Mouse (Mus musculus): ENCODE results near the gene Slc15a2. TPM values are rescaled to one million over a fixed set of nuclear protein-coding genes. Genes with fewer than 3 reads are reported as not detected.

Slc15a2 gene
- polyA plus RNA-seq (2017; shearing (Covaris generic)) = 10 to 100 TPM; 20.4 to 57.5 TPM

DNA sequence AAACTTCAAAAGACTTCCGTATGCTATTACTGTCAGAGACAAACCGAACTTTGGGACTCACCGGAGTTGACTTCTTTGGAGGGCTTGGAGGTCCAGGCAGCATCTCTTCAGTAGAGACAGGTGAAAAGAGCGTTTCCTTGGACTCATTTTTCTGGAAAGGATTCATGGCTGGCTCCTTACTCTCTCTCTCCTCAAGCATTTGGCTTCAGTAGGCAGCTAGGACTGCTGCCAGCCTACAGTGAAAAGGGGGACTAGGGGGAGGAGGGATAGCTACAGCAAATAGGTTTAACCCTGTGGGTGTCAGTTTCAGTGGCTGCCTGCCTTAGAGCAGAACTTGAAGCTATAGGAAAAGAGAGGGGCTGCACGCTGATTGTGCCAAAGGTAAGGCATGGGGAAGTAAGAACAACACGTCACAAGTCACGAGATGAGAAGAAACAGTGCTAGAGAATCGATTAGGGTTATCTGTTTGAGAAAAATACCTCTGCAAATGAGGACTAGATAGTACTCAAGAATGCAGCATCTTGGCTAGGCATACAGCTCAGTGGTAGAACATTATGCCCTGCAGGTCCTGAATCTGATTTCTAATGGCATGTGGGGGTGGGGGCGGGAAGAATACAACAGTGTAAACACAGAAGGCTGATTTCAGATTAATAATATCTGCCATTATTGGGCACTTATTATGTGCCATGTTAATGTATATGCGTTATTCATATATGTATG lies at the start of gene Slc15a2:
Gene Slc15a2 (minus strand): TSS at position 369 of the 720 bp plus-strand sequence.
- ATAC-seq = no peak

DNA sequence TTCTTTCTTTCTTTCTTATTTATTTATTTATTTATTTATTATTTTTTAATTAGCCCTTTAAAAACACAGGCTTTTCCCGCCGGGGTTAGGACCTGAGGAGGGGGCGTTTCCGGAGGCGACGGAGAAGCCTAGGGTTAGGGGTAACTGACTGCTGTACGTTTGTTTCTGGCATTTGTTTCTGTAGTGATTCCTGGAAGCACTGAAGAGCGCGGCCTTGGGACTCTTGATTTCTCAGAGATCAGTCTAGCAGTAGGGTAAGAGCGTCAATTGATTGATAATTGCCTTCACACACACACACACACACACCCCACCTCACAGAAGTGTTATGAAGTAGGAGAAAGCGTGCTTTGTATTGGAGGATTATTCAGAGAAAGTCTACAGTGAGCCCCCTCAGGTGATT lies 44.1 kb upstream of the Slc15a2 start:
- no peak for ATAC-seq

DNA sequence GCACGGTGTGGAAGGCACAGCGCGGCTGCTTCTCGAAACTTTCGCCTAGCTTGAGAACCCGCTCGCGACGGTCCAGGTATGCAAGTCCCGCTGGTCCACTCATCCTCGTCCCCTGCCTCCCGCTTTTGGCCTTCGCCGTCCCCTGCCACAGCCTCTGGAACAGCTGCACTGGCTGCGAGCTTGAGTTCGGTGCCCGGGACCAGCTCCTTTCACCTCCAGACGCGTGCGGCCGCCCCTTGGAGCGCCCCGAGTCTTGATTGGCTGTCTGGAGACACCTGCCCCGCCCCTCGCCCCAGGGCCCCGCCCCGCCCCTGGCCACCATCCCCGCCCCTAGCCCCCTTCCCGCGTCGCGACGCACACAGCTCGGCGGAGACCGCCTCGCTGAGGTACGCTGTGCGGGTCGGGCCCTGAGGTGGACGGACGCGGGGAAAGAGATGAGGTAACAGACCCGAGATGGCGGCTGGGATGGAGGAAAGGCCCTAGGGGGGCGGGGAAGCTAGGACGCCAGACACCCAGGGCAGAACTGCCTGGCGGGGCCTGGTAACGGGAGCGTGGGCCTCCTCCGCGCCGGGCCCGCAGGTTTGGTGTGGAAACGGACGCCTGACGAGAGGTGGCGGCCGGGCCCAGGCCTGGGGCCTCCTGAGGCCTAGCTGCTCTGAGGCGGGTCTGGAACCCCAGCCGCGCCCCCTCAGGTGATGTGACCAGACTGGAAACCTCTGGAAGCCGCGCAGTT lies 43.5 kb upstream of the Slc15a2 start, which contains the start of gene Iqcb1:
Gene Iqcb1 (plus strand): TSS at position 332 of the 733 bp plus-strand sequence.
- peak; percentile 94 for ATAC-seq

DNA sequence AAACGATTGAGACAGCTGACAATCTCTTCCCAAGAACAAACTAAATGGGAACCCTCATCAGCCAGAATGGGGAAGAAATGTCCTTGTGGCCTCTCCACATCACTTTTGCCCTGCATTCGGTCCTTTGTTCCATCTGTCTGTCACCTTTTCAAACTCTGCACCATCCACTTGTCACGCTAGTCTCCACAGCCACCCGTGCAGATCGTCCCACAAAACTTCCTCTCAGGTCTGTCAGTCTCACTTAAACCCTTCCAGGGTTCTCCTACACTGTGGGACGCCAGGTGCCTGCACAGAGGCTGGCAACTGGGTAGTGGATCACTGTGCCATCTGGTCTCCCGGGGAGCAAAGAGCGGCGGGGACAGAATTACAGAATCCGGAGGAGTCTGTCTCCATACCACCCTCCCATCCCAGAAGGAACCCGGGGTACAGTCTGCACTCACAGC lies 42.9 kb upstream of the Slc15a2 start:
- ATAC-seq = peak; percentile 19

DNA sequence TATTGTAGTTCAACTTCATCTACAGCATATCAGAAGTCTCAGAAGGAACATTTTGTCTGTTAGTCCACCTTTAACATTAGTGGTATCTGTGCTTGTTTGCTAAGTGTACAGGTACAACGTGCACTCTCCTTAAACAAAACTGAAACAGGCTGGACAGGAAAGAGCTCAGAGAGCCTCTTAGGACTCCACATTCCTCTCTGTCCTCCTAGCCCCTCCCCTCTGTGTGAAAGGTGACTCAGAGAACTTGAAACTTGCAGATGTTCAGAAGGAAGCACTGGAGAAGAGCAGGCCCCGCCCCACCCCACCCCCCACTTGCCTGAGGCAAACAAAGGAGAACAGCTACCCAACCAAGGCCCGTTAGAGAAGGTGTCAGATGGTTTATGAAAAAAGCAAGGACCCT lies 36.7 kb upstream of the Slc15a2 start:
- ATAC-seq = no peak

DNA sequence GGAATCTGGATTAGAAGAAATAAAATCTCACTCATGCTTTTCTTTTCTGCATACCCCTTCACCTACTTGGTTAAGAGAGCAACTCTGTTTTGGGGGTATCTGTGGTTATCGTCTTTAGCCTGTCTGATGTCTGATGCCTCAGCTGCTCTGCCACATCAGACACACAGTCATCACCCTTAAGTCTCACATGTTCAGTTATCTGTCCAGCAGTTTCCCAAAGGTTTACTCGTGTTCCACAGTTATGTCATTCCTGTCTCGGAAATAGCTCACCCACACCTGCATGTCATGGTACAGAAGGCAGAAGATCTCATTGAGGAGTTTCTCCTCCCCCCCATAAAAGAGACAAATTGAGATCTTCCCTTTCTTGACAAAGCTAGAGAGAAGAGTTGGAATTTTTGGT lies 36.0 kb upstream of the Slc15a2 start:
- no peak for ATAC-seq

DNA sequence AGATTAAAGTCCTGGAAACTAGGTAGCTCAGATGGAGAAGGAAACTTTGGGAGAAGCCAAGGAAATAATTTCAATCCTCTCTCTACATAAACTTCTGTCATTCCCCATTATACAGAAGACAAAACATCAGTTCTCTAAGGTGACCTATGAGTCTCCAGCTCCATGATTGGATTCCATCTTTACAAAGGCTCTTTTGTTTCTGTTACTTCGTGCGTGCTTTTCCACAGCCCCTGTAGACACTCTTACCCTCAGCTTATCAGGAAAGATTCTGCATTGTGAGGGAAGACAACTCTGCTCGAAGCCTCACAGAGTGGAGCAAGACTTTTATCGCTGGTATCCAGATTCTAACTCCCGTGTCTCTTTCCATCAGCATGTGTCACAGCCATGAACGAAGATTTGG lies 35.3 kb upstream of the Slc15a2 start:
- ATAC-seq = no peak

DNA sequence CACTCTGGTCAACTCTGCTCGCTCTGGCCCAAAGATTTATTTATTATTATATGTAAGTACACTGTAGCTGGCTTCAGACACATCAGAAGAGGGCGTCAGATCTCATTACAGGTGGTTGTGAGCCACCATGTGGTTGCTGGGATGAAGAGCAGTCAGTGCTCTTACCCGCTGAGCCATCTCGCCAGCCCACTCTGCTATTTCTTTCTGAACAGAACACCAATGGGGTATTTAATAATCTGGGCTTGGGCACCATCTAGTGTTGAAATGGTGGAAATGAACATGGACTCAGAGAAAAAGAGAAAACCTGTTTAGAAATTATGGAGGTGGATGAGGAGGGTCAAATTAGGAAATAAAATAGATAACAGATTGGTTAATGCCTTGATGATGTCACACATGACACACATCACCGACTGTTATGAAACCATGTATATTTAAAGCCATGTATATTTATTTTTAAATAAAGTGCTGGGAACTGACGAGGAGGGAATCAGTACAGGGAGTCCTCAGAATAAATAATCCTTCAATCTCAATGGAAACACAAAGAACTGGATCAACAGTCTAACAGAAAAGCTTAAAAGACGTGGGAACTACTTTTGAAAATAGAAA lies 32.7 kb upstream of the Slc15a2 start:
- ATAC-seq = peak; percentile 99

DNA sequence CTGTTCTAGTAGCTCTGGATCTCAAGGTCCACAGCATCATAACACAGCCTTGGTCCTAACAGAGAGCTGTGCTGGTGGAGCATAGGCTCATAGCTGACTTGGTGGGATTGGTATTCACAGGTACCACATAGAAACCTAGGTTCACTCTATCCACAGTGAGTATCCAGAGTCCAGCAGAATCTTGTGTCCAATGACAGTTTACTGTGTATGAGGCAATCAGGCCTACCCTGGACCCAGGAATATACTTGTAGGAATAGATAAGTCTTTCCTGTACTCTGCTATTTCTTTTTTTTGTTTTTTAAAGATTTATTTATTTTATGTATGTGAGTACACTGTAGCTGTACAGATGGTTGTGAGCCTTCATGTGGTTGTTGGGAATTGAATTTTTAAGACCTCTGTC lies 32.2 kb upstream of the Slc15a2 start:
- no peak for ATAC-seq

DNA sequence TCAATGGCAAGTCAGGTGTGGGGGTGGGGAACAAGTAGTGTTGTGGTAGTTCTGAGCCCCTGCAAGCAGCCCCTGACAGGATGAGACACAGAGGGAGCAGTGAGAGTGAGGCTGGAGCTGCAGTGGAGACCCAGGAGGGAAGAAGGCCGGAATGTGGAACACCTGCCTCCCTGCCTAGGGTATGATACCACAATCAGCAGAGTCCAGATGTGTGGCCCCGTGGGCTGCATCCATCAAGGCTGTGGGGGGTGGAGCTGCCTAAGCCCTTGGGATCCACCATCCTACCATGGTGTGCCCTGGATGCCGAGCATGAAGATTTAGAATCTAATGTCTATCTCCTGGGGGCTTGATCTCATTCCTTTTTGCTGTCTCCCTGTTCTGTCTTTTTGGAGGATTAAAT lies 28.9 kb upstream of the Slc15a2 start:
- no peak for ATAC-seq

DNA sequence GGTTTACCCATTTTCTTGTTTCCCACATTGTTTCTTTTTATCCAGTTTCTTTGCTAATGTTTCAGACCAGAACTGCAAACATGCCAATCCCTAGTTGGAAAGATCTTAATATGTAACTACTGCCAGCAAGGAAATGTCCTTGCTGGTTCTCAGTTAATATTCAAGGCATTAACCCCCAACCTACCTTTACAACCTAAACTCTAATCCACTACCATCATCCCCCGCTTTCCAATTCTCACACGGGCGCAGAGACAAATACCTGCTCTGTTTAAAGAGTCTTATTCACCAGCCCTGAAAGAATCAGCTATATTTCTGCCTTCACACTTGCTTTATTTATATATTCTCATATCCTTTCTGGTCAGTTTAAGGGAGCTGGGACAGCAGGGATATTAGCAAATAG lies 23.9 kb upstream of the Slc15a2 start:
- ATAC-seq = no peak

DNA sequence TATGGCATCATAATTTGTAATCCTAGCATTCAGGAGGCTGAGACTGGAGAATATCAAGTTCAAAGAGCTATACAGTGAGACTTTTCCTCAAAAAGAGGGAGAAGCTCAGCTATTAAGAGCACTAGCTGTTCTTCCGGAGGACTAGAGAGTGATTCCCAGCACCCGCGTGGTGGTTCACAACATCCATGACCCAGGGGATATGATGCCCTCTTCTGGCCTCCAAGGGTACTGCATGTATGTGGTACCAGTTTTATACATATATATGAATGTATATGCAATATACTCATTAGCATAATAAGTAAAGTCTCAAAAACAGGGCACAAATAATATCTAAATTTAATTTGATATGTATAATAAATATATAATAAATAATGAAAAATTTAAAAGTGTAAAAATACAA lies 17.6 kb upstream of the Slc15a2 start:
- no peak for ATAC-seq

DNA sequence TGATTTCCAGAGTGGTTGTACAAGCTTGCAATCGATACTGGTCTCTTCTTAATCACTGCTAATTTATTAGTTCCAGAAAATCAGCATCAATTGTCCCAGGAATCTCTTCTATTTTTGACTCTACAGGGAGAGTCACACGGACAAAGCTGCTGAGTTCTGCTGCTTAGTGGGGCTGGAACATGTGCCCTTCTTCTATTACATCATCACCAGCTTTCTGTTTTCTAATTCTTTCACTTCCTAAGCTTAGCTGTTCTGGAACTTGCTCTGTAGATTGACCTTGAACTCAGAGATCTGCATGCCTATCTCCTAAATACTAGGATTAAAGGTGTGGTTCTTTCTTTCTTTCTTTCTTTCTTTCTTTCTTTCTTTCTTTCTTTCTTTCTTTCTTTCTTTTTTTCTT lies 13.6 kb upstream of the Slc15a2 start:
- ATAC-seq = no peak

DNA sequence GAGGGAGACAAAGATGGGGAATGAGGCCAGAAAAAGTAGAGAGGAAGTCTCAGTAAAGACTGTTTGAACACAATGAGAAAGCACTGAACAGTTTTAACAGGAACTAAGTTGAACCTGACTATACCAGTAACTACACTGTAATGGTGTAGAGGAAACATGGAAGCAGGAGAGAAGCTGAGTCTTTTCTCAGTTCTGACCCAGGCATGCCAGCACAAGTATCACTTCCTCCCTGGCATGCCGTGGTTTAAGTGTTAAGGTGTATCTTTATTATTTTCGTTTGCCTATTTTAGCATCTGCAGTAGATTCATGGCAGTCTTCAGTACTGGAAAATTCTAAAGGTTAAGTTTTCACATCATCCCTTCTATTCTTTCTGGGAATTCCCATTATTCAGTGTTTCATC lies 10.2 kb upstream of the Slc15a2 start:
- no peak for ATAC-seq

DNA sequence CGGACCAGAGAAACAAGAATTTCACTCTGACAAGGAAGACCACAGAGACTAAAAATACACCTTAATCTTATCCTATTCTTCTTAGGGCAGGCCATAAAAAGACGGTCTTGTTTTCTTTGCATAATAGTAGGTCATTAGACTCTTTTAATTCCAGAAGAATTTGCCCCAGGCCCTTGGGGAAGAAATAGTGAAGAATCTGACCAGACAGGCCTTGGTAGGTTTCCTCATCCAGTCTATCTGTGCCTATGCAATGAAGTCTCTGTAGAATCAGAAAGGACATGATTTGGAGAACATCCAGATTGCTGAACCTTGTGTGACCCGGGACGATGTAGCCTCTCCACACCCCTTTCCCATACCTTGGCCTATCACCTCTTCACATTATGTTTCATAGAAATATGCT lies 5.4 kb upstream of the Slc15a2 start:
- no peak for ATAC-seq

DNA sequence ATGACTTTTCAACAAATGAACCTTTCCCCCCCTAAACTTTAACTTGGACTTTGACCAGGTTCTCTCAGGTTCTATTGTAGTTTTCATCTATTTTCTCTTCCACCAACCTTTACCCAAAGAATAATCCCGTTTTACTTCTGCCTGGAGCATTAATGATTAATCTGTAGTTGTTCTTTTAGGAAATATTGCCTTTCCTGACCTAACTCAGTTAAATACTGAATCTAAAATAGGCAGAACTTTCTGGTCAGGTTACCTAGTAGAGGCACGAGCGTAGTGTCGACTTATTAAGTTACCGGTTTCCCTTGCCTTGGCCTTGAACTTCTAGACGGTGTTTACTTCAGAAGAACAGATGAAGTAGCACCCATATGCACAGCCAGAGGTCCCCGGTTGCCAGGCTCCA lies 1.7 kb upstream of the Slc15a2 start:
- ATAC-seq = no peak

DNA sequence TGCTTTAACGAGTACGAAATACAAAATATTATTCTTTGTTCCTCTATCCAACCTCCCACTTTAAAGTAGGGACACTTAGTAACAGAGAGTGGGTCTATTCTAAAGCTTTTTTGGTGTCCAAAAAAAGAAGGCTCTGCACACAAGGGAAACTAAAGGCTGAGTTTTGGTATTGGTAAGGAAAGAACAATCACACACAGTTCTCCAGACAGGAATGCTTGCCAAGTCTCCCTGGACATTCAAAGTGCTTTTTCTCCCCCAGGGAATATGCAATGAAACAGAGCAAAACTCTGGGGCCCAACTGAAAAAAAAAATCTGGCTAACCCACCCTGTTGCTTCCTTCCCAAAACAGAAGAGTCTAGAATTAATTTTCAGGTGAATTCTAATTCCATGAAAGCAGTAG lies 616 bp downstream of the Slc15a2 start:
- no peak for ATAC-seq

DNA sequence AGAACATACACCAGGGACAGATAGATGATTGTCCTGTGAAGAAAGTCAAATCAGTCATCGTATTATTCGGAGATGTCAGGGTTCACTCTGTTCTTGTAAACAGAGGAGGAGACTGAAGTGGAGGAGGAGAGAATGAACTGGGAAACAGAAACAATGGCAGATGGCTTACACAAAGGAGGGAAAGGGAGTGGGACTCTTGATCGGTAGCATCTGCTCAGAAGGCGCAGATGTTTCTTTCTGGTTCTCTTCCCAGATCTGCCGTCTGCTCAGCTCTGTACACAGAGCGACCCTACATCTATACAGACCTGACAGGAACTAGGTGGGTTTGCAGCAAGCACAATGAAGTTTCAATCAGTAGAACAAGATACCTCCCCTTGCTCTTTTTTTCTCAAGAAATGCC lies 9.1 kb downstream of the Slc15a2 start:
- no peak for ATAC-seq

DNA sequence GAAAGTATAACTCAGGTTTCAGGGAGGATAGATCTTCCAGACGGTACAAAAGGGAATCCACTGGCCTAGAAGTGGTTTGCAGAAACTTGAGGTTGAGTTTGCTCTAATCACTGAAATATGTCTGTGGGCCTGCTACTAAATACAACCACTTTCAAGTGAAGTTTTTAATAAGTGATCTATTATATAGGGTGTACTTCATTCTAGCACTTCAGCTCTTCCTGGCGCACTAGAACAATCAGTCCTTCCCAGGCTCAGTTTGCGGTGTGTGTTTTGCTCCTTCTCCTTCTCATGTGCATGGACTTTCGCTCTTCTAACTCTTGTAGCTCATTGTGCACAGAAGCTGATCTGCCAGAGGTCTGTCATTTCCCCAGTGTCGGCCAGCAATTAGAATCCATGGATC lies 11.8 kb downstream of the Slc15a2 start:
- ATAC-seq = no peak

DNA sequence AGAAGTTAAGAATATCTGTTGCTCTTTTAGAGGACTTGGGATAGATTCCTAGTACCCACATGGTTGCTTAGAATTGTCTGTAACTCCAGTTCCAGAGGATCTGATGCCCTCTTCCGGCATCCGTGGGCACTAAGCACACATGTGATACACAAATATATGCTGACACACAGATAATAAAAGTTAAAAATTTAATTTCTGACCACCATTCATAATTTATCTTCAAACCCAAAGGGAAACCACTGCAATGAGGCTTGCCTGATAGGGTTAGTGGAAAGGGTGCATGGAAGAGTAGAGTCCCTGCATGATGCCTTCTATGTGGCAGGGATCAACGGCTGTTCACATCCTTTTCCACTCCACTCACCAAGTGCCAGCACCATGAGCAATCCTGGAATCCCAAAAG lies 13.1 kb downstream of the Slc15a2 start:
- ATAC-seq = no peak

DNA sequence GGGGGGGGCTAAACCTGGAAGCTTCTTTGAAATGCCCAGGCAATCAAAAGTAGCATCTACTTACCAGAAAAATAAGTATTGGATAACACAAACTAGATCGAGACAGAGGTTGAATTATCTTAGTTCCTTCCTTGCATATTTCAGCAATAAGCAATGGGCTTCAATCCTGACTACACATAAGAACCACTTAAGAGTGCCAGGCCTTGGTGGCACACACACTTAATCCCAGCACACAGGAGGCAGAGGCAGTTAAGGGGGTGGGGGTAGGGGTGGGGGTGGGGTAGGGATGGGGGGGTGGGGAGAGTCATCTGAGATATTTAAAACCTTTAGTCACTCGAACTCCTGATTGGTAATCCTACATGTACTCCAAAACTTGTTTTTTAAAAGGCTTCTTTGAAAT lies 13.5 kb downstream of the Slc15a2 start:
- ATAC-seq = no peak

DNA sequence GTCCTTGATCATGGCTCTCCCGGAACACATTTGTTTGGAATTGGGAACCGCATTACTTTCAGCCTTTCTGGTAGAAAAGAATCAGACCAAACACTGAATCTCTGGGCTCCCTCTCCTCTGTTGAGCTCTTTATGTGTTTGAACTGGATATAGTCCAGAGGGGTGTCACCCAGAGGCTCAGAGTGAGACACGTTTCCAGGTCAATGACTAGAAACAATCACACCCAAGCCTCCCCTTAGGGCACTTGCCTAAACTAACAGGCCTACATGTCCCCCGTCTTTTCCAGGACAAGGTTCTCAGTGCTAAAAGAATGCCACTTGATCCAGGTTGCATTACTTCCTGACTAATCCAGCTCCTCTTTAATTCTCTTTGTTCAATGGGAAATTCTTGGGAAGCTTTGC lies 13.9 kb downstream of the Slc15a2 start:
- ATAC-seq = no peak

DNA sequence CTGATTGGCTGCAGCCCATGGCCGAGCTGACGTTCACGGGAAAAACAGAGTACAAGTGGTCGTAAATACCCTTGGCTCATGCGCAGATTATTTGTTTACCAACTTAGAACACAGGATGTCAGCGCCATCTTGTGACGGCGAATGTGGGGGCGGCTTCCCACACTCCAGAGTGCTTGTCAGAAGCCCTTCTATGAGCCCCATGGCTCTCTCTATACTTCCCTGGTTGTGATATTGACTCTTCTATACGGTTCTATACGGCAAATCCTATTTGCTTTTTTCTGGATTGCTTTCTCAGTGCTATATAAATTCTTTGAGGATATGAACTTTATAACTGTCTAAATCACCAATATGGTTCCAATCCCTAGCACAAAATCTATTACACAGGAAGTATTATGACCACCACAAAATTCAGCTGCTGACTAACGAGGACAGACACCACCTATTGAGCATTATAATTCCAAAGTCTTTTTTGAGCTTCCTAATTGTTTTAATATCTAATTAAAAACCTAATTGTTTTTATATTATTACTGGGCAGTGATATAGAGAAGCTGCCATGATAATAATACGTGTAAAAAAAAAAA lies 14.5 kb downstream of the Slc15a2 start:
- ATAC-seq = peak; percentile 94

DNA sequence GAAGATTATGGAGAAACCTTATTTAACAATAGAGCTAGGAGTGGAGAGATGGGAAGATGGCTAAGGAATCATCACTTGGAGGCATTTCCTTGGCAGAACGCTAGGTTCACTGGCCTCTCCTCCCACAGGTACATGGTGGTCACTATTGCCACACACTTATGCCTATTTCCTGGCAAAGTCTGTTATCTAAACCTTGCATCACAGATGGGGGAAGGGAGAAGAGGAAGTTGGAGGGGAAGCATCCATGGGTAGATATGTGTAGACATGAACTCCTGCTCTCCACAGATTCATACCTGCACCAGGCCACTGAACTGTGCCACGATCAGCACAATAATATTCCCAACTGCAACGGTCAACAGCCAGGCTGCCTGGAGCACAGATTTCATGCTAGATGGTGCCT lies 32.8 kb downstream of the Slc15a2 start:
- no peak for ATAC-seq
